Mouse (Mus musculus) liver, embryonic 16.5 days (tissue): ENCODE data around the gene Stmn3. TPM values are rescaled to one million over a fixed set of nuclear protein-coding genes. Genes with fewer than 3 reads are reported as not detected.

Experiments used
- ATAC-seq: fragments of 200-750 bp; cut with Nextera tagmentation; 2 replicates; pipeline ENCODE4 v1.8.0; 2017; ENCODE audit warnings: low read depth, mild to moderate bottlenecking, moderate number of reproducible peaks, moderate library complexity
- H3K27ac ChIP-seq: fragments of 300-500 bp; sonication (generic); 2 replicates; pipeline ENCODE4 v1.5.1; 2014; ENCODE audit warnings: mild to moderate bottlenecking, low read length
- H3K27me3 ChIP-seq: fragments of 300-500 bp; sonication (generic); 2 replicates; pipeline ENCODE4 v1.6.1; 2014; ENCODE audit warnings: low read depth, low read length, mixed read lengths; ENCODE audit not compliant: control insufficient read depth, insufficient read depth
- H3K36me3 ChIP-seq: fragments of 300-500 bp; sonication (generic); 2 replicates; pipeline ENCODE4 v1.6.1; 2014; ENCODE audit warnings: mild to moderate bottlenecking; ENCODE audit not compliant: control insufficient read depth, insufficient read depth
- H3K4me1 ChIP-seq: fragments of 300-500 bp; sonication (generic); 2 replicates; pipeline ENCODE4 v1.6.1; 2014; ENCODE audit warnings: low read depth, low read length, mixed read lengths; ENCODE audit not compliant: control insufficient read depth
- H3K4me2 ChIP-seq: fragments of 300-500 bp; sonication (generic); 2 replicates; pipeline ENCODE4 v1.6.1; 2014; ENCODE audit warnings: low read depth, low read length, mixed read lengths
- H3K4me3 ChIP-seq: fragments of 300-500 bp; sonication (generic); 2 replicates; pipeline ENCODE4 v1.5.1; 2014; ENCODE audit warnings: low read depth, mild to moderate bottlenecking, low read length
- H3K9ac ChIP-seq: fragments of 300-500 bp; sonication (generic); 2 replicates; pipeline ENCODE4 v1.6.1; 2014; ENCODE audit warnings: low read depth, low read length
- H3K9me3 ChIP-seq: fragments of 300-500 bp; sonication (generic); replicated peaks from 2 replicates; pipeline ENCODE4 v1.6.1; 2016; ENCODE audit warnings: low read length; ENCODE audit not compliant: control insufficient read depth
- WGBS: fragments of 180-500 bp; shearing (Covaris S2); extraction: QIAGEN DNeasy Blood & Tissue Kit; methylation state at CpG from one replicate; pipeline ENCODE4 v1.1.7; 2014; ENCODE audit not compliant: insufficient replicate concordance; 5-methylcytosine and 5-hydroxymethylcytosine counted together
- polyA plus RNA-seq: library from polyadenylated mRNA; unstranded; fragments of >200 nt; fragmentation: Nextera tagmentation; extraction: Ambion mirVana; gene quantifications from 2 replicates; pipeline ENCODE4 v1.2.1, GENCODE M21; 2015

The Stmn3 gene
- 0.08 and 0.32 TPM in 2 replicates for polyA plus RNA-seq

- ATAC-seq: peak; percentile 30; the same call in 1 of the 2 replicates
- Histone ChIP-seq H3K4me2 (no peak within 1 kb of the TSS), H3K27me3 (peaks cover 51% of the 10 kb centered on the region)
Measured at GRCm38 (mm10) chr2:181314080-181314810, at the start of gene Stmn3. Stmn3 (minus strand) TSS chr2:181314500.

GRCm38 (mm10) chr2:181363946-181364345 is 49.6 kb upstream of the Stmn3 start:
- 66% methylated on average over 3 of the region's 3 CpGs for WGBS
- H3K4me3 ChIP-seq: peak overlapping the region; percentile 90
- no peak for ATAC-seq
- H3K36me3 ChIP-seq: peaks cover 9% of the 10 kb centered on the region; the same call in 1 of the 2 replicates
- no peak overlapping the region for H3K27ac ChIP-seq
- peak overlapping the region; percentile 85 for H3K9ac ChIP-seq
- no peaks in the 10 kb centered on the region for H3K9me3 ChIP-seq
- H3K4me1 ChIP-seq: peaks cover 25% of the 10 kb centered on the region
- no peaks in the 10 kb centered on the region for H3K27me3 ChIP-seq
- peak overlapping the region; percentile 92 for H3K4me2 ChIP-seq

More at GRCm38 (mm10) chr2:181314080-181314810, at the start of gene Stmn3:
- Histone ChIP-seq H3K9ac (no peak within 1 kb of the TSS), H3K36me3 (no peaks in the 10 kb centered on the region), H3K4me3 (no peak within 1 kb of the TSS), H3K27ac (no peak within 1 kb of the TSS), H3K4me1 (peaks cover 8% of the 10 kb centered on the region), H3K9me3 (no peaks in the 10 kb centered on the region)
- WGBS: 6% methylated on average over 23 of the region's 23 CpGs

- Histone ChIP-seq H3K36me3 (peaks cover 22% of the 10 kb centered on the region), H3K27me3 (no peaks in the 10 kb centered on the region), H3K4me3 (no peak overlapping the region), H3K27ac (no peak overlapping the region), H3K9ac (no peak overlapping the region), H3K9me3 (no peaks in the 10 kb centered on the region), H3K4me1 (no peaks in the 10 kb centered on the region), H3K4me2 (no peak overlapping the region)
- ATAC-seq: no peak
- 78% methylated on average over 3 of the region's 3 CpGs for WGBS
Measured at GRCm38 (mm10) chr2:181356780-181357179, 42.5 kb upstream of the Stmn3 start.

DNA sequence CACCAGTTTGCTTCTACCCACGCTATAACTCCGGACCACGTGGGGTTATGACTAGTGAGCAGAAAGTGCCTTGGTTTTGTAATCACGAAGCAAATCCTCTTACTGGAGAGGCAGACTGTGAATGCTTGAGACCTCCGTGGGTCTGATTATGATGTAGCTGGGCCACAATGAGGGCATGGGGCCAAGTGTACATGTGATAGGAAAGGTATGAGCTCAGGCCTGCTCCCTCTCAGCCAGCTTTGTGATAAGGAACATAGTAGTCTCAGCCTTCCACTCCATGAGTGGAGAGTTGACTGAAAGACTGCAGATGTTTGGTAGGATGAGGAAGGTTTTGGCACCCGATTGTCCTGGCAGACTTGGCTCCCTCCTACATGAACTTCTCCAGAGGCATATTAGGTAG is 28.5 kb upstream of the Stmn3 start:
- no peak overlapping the region for H3K9ac ChIP-seq
- peaks cover 14% of the 10 kb centered on the region for H3K36me3 ChIP-seq
- H3K4me1 ChIP-seq: no peaks in the 10 kb centered on the region
- ATAC-seq: no peak
- H3K9me3 ChIP-seq: no peaks in the 10 kb centered on the region
- no peaks in the 10 kb centered on the region for H3K27me3 ChIP-seq
- WGBS: 84% methylated on average over 6 of the region's 6 CpGs
- no peak overlapping the region for H3K27ac ChIP-seq
- H3K4me3 ChIP-seq: no peak overlapping the region
- no peak overlapping the region for H3K4me2 ChIP-seq

GRCm38 (mm10) chr2:181340426-181340825 is 26.1 kb upstream of the Stmn3 start:
- no peaks in the 10 kb centered on the region for H3K27me3 ChIP-seq
- no peaks in the 10 kb centered on the region for H3K9me3 ChIP-seq

DNA sequence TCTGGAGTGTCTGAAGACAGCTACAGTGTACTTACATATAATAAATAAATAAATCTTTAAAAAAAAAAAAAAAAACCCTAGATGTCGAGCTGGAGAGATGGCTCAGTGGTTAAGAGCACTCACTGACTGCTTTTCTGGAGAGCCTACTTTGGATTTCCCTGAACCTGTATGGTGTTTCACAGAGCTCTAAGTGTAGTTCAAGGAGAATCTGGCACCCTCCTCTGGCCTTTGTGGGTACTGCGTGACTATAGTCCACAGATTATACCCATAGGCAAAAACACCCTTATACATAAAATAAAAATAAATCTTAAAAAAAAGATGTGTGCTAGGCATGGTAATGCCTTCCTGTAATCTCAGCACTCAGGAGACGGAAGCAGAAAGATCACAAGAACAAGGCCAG is 19.7 kb upstream of the Stmn3 start:
- H3K27me3 ChIP-seq: no peaks in the 10 kb centered on the region
- no peak overlapping the region for H3K27ac ChIP-seq
- H3K4me3 ChIP-seq: no peak overlapping the region
- 43% methylated on average over 3 of the region's 3 CpGs for WGBS
- no peak overlapping the region for H3K9ac ChIP-seq
- 0 out of 2 replicates have a peak, but pooled peaks have one; percentile 43 for ATAC-seq
- no peak overlapping the region for H3K4me2 ChIP-seq
- H3K36me3 ChIP-seq: peaks cover 34% of the 10 kb centered on the region
- no peaks in the 10 kb centered on the region for H3K9me3 ChIP-seq
- H3K4me1 ChIP-seq: no peaks in the 10 kb centered on the region

More at GRCm38 (mm10) chr2:181340426-181340825, 26.1 kb upstream of the Stmn3 start:
- H3K36me3 ChIP-seq: peaks cover 21% of the 10 kb centered on the region
- no peak overlapping the region for H3K4me2 ChIP-seq
- no peak overlapping the region for H3K27ac ChIP-seq
- H3K9ac ChIP-seq: no peak overlapping the region
- no peak for ATAC-seq
- WGBS: 79% methylated on average over 4 of the region's 4 CpGs
- H3K4me3 ChIP-seq: no peak overlapping the region
- H3K4me1 ChIP-seq: no peaks in the 10 kb centered on the region

DNA sequence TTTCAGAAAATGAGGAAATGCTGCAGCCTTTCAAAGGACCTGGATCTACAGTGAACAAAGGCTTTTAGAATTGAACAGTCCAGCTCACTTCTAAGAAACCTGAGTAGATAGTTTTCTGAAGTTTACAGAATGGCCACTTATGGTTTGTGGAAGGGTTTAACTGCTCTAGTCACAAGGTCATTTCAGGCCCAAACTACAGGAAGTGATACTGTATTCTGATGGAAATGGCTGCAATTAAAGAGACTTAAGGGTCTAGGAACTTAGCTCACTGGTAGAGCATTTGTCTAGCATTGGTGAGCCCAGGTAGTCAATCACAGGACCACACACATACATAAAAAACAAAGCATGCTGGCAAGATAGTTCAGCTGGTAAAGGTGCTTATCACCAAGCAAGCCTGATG is 18.2 kb upstream of the Stmn3 start:
- H3K9me3 ChIP-seq: no peaks in the 10 kb centered on the region
- no peak overlapping the region for H3K4me2 ChIP-seq
- H3K9ac ChIP-seq: no peak overlapping the region
- no peak for ATAC-seq
- H3K27ac ChIP-seq: no peak overlapping the region
- H3K4me1 ChIP-seq: no peaks in the 10 kb centered on the region
- H3K27me3 ChIP-seq: no peaks in the 10 kb centered on the region
- H3K36me3 ChIP-seq: peaks cover 30% of the 10 kb centered on the region
- no peak overlapping the region for H3K4me3 ChIP-seq

DNA sequence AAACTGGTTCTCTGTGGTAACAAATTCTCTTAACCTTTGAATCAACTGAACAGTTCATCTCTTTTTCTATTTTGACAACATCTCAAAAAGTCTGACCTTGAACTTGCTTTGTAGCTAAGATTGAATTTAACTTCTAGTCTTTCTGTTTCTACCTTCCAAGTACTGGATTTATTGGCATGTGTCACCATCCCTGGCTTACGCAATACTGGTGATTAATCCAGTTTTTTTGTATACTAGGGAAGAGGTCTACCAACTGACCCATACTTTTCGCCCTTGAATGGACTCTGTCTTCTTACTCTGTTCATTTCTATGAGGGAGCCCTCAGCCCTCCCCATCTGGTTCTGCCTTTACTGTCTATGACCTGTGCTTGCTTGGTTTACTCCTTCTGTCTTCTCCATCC is 11.8 kb upstream of the Stmn3 start:
- WGBS: 80% methylated on average over 2 of the region's 2 CpGs
- no peaks in the 10 kb centered on the region for H3K27me3 ChIP-seq
- H3K9ac ChIP-seq: no peak overlapping the region
- H3K27ac ChIP-seq: no peak overlapping the region
- peaks cover 23% of the 10 kb centered on the region for H3K36me3 ChIP-seq
- no peaks in the 10 kb centered on the region for H3K4me1 ChIP-seq
- no peaks in the 10 kb centered on the region for H3K9me3 ChIP-seq
- no peak for ATAC-seq
- H3K4me2 ChIP-seq: no peak overlapping the region
- no peak overlapping the region for H3K4me3 ChIP-seq

GRCm38 (mm10) chr2:181322136-181322535 is 7.8 kb upstream of the Stmn3 start:
- no peak overlapping the region for H3K4me2 ChIP-seq
- peaks cover 15% of the 10 kb centered on the region for H3K4me1 ChIP-seq
- no peaks in the 10 kb centered on the region for H3K27me3 ChIP-seq
- no peak overlapping the region for H3K9ac ChIP-seq
- 75% methylated on average over 5 of the region's 5 CpGs for WGBS
- H3K4me3 ChIP-seq: no peak overlapping the region
- peaks cover 12% of the 10 kb centered on the region for H3K36me3 ChIP-seq
- H3K9me3 ChIP-seq: no peaks in the 10 kb centered on the region
- H3K27ac ChIP-seq: no peak overlapping the region
- no peak for ATAC-seq
